Mouse (Mus musculus): ENCODE data around the gene 2410137M14Rik. TPM values are rescaled to one million over a fixed set of nuclear protein-coding genes. Genes with fewer than 3 reads are reported as not detected.
"Not testable (repeated sequence)": the region's sequence is repeated elsewhere in the genome, so short reads cannot be mapped to it uniquely, and the experiment has no call there.

The 2410137M14Rik gene
- not detected for total RNA-seq (2021)
- long read RNA-seq, experiment 1 = 0 reads
- long read RNA-seq, experiment 2 = 0 reads

DNA sequence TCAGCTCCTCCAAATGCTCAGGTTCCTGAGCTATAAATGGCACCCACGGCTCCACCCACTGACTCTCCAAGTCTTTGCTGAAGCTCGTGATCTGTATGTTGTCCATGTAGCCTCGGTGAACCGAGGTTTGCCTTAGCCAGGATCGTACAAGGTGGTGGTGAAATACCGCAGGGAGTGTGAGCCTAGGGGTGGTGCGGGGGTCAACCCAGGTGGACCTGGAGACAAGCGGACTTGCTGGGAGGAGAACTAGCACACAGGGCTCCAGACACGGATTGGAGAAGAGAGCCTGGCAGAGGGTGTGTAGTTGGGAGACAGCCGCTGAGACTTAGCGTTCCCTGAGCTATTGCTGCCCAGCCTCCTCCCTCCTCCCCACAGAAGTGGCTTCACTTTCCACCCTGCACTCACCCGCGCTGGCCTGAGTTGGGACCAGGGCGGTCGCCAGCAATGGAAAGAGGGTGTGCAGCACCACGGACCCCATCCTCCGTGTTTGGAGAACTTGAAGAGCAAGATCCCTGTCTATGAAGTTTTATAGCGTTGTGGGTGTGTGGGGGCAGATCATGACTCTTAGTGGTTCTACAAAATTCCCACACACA lies at the start of gene 2410137M14Rik:
TSS of gene 2410137M14Rik (minus strand) at position 17 of the 593 bp plus-strand sequence.
- Histone ChIP-seq H3K4me3 (peak within 1 kb of the TSS; percentile 19), H3K27ac (no peak within 1 kb of the TSS)

DNA sequence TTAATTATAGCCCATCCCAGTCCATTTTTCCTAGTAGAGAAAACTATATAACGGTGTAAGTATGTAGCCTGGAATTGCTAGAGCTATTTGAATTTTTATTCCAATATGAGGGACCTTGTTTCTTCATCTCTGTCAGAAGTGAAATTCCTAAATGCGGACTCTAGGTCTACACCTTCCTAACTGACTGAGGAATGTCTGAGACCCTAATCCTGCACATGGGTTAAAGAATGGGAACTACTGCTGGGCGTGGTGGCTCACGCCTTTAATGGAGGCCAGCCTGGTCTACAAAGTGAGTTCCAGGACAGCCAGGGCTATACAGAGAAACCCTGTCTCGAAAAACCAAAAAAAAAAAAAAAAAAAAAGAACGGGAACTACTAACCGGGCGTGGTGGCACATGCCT lies 48.1 kb upstream of the 2410137M14Rik start:
- TF ChIP-seq CTCF (conservative IDR thresholded peaks at IDR 0.05) = no peak
- no peak for DNase-seq (ENCODE audit: low spot score in 2 of 2)
- Histone ChIP-seq H3K4me3 (peak overlapping the region; percentile 75), H3K27ac (peak overlapping the region; percentile 99)

More for the DNA sequence above, at the start of gene 2410137M14Rik:
- no peak for TF ChIP-seq CTCF (conservative IDR thresholded peaks at IDR 0.05)
- DNase-seq (ENCODE audit: low spot score in 2 of 2) = no peak

DNA sequence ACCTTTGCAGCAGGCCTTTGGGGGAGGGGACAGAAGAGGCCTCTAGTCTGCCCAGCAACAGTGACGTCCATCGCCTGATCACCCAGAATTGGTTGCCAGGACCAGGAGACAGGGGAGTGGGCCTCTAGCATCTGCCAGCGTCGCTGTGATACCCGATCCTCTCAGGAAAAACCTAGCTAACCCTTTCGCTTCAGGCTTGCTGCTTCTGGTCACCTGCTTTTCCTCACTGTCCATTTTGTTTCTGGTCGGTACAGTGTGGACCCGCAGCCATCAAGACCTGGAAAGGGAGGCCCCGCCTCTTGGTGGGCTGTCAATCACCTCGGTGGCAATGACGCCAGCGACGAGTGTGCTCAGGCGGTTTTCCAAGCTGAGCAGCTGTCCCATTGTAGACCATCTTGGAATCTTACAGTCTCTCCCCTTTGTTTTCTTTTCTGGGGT lies 47.7 kb upstream of the 2410137M14Rik start:
- no peak for TF ChIP-seq CTCF (conservative IDR thresholded peaks at IDR 0.05)
- Histone ChIP-seq H3K4me3 (peak overlapping the region; percentile 75), H3K27ac (peak overlapping the region; percentile 99)
- peak; percentile 94 for DNase-seq (ENCODE audit: low spot score in 2 of 2)

DNA sequence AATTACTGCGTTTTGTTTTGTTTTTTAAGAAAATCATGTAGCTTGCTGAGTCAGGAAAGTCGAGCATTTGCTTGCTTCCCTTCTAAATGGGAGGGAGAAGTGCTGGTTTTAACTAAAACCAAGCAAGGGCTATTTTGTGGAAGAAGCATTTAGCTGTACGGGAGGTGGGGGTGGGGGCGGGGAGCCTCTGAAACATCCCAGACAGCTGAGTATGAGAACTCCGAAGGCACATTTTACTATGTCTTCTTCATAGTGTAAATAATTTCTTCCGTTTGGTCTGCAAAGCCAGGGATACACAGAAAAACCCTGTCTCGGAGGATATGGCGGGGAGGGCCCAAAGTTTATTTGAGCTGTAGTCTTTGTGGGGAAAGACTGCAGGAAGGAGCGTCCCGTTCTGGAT lies 47.2 kb upstream of the 2410137M14Rik start:
- no peak for DNase-seq (ENCODE audit: low spot score in 2 of 2)
- Histone ChIP-seq H3K27ac (peak overlapping the region; percentile 99), H3K4me3 (peak overlapping the region; percentile 75)
- no peak for TF ChIP-seq CTCF (conservative IDR thresholded peaks at IDR 0.05)

DNA sequence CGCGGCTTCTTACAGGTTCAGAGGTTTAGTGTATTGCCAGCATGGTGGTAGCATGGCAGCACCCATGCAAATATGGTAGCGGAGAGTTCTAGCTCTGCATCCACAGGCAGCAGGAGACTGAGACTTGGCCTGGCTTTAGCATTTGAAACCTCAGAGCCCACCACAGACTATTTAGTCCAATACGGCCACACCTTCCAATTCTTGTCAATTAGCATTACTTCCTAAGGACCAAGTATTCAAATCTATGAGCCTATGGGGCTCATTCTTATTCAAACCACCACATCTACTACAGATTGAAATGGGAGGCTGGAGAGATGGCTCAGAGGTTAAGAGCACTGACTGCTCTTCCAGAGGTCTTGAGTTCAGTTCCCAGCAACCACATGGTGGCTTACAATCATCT lies 46.4 kb upstream of the 2410137M14Rik start:
- Histone ChIP-seq H3K27ac (peak overlapping the region; percentile 99; the same call in 1 of the 2 replicates), H3K4me3 (no peak overlapping the region)
- no peak for TF ChIP-seq CTCF (conservative IDR thresholded peaks at IDR 0.05)
- no peak for DNase-seq (ENCODE audit: low spot score in 2 of 2)

DNA sequence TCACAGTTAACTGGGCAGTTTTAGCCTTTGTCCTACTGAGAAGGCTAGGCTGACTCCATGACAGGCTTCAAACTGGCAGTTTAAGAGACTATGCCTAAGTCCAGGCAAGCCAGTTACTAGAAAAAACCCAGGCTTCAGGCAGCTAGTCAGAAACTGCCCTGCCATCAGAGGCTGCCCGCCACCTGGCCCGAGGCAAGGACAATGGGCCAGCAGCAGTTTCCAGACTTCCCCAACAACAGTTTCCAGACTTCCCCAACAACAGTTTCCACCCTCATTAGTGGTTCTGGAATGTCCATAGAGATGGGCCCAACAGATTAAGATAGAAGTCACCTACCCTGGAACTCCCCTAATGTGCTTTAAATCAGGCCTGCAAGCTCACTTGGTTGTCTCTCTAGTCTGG lies 45.4 kb upstream of the 2410137M14Rik start:
- Histone ChIP-seq H3K27ac (no peak overlapping the region), H3K4me3 (no peak overlapping the region)
- DNase-seq (ENCODE audit: low spot score in 2 of 2) = no peak
- TF ChIP-seq CTCF (conservative IDR thresholded peaks at IDR 0.05) = no peak

DNA sequence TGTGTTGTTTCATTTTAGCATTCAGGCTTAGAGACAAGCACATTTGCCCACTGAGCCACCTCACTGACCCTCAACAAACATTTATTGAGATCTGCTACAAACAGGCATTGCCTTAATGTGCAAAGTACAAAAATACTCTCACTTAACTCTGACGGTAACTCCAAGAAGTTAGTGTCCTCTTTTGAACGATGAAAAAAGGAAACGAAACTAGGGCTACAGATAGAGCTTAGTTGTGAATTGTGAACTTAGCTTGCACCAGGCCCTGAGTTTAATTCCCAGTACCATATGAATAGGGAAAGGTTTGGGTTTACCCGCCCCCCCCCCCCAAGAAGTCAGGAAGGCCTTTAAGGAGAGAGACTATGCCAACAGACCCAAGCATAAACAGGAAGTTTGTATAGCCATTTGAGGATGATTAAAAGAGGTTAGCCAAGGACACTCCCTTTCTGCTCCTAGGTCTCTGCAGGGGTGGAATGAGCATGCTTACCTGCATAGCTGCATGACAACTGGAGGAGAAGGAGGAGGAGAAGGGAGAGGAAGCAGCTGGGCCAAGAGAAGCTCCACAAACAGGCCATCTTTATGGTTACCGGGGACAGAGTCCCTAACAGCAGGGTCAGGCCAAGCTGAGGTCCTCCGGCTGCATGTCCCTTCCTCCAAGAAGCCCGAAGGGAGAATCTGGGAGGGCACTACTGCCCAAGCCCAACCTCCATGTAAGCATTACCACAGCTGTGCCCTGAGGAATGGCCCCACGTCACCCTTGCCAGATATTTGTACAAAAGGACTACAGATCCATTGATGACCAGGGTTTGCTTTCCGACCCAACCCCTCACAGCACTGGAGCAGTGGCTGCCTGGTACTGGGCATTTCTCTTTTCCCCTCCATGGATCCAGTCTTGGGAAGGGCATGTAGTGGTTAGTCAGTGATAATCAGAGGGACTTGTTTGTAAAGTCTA lies 41.9 kb upstream of the 2410137M14Rik start, which contains the start of gene Mog:
TSS of gene Mog (minus strand) at position 771 of the 949 bp plus-strand sequence.
- no peak for TF ChIP-seq CTCF (conservative IDR thresholded peaks at IDR 0.05)
- peak; percentile 23 to 35 for DNase-seq (ENCODE audit: low spot score in 2 of 2)
- peak within 1 kb of the TSS; percentile 72 for H3K27ac ChIP-seq
- H3K4me3 ChIP-seq = peak within 1 kb of the TSS; percentile 17; the same call in 1 of the 2 replicates

DNA sequence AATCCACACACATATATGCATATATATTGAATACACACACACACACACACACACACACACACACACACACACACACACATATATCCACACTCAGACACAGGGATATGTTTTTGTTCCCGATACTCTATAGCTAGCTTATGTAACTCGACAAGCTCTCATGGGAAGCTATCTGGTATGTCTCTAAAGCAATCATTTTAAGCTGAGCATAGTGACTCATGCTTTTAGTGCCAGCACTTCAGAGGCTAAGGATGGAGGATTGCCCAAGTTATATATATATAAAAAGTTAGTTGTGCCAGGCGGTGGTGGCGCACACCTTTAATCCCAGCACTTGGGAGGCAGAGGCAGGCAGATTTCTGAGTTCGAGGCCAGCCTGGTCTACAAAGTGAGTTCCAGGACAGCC lies 38.2 kb upstream of the 2410137M14Rik start:
- H3K4me3 ChIP-seq; DNase-seq (ENCODE audit: low spot score in 2 of 2): not testable (repeated sequence)
- H3K27ac ChIP-seq = peak overlapping the region; percentile 89; the same call in 1 of the 2 replicates

DNA sequence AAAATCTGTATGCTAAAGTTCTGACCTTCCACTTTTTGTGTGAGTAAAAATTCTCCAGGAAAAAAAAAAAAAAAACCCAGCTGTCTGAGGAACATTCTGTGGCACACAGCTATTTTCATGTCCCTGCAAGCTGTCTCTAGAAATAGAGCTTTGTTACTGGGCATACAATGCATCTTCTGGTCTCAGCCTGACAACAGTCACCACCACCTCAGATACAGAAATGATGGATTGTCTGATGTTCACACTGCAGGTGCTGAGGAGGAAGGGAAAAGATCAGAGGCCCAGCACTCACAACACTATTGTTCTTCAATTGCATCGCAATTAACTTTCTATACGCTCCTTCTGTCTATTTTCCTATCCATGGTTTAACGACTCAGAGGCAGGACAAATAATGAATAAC lies 37.3 kb upstream of the 2410137M14Rik start:
- H3K27ac ChIP-seq = peak overlapping the region; percentile 89
- TF ChIP-seq CTCF (conservative IDR thresholded peaks at IDR 0.05) = no peak
- peak overlapping the region; percentile 2; the same call in 1 of the 2 replicates for H3K4me3 ChIP-seq
- peak; percentile 15 to 23 for DNase-seq (ENCODE audit: low spot score in 2 of 2)

DNA sequence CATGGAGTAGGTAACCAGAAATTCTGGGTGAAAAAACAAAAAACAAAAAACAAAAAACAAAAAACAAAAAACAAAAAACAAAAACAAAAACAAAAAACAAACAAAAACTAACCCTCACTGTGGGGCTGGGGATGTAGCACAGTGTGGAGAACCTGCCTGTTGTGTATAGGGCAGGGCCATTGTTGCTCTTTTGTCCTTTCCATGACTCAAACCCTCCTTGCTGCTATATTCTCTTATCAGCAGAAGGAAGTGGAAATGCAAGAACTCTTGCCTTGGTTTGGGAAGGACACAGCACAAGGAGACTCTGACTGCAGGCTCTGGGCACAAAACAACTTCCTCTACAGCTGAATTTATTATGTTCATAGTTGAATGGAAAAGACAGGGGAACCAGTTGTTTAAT lies 35.3 kb upstream of the 2410137M14Rik start:
- no peak overlapping the region for H3K4me3 ChIP-seq
- TF ChIP-seq CTCF (conservative IDR thresholded peaks at IDR 0.05) = no peak
- no peak for DNase-seq (ENCODE audit: low spot score in 2 of 2)
- H3K27ac ChIP-seq = peak overlapping the region; percentile 89; the same call in 1 of the 2 replicates

DNA sequence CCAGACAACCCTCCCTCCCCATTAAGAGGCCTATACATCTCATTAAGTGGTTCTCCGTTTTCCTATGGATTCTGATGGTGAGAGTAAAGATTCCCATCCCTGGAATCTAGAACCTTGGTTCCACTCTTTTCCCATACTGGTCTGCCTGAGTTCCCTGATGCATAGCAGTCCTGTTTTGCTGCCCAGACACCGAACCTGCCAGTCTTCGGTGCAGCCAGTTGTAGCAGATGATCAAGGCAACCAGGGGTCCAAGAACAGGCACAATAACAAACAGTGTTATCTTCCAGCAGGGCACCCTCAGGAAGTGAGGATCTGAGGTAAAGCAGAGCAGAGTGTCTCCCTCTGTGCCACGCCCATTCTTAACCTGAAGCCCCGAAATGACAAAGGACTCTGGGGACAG lies 31.1 kb upstream of the 2410137M14Rik start:
- H3K27ac ChIP-seq = no peak overlapping the region
- no peak overlapping the region for H3K4me3 ChIP-seq
- TF ChIP-seq CTCF (conservative IDR thresholded peaks at IDR 0.05) = no peak
- DNase-seq (ENCODE audit: low spot score in 2 of 2) = no peak

DNA sequence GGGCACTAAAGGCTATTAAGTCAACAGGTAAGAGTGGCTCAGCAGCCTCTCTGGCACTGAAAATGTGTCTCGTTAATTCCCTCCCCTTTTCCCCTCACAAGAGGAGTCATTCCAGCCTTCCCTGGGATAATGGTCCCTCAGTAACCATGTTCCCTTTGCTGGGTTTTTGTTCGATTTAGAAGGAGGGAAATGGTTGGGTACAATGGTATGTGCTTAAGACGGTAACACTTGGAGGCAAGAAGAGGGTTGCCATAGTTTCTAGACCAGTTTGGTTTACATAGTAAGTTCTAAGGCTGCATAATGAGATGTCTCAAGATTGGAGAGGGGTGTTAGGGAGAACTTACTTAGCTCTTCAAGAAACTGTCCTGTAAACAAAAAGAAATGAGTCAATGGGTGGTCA lies 30.7 kb upstream of the 2410137M14Rik start:
- no peak for TF ChIP-seq CTCF (conservative IDR thresholded peaks at IDR 0.05)

DNA sequence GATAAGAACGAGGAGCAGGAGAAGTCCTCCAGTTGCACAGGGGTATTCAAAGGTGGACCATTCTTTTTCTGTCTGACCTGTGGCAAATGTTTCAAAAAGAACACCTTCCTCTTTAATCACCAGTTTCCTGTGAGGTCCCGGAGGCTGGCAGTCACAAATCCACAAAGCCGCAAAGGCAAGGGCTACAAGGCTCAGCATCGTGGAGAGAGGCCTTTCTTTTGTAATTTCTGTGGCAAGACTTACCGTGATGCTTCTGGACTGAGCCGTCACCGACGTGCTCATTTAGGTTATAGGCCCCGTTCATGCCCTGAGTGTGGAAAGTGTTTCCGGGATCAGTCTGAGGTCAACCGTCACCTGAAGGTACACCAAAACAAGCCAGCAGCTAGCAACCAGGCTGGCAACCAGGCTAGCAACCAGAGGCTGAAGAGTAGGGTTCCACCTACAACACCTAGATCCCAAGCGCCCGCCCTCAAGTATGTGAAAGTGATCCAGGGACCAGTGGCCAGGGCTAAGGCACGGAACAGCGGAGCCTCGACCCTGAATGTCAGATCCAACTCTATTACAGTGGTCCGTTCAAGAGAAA lies 28.5 kb upstream of the 2410137M14Rik start:
- no peak overlapping the region for H3K27ac ChIP-seq
- TF ChIP-seq CTCF (conservative IDR thresholded peaks at IDR 0.05) = no peak
- DNase-seq (ENCODE audit: low spot score in 2 of 2) = no peak
- no peak overlapping the region for H3K4me3 ChIP-seq

More for the DNA sequence above, 30.7 kb upstream of the 2410137M14Rik start:
- no peak for DNase-seq (ENCODE audit: low spot score in 2 of 2)
- Histone ChIP-seq H3K4me3 (no peak overlapping the region), H3K27ac (no peak overlapping the region)
